Mouse (Mus musculus) bone marrow, adult 2 months (tissue): ENCODE measurements around the gene Tmod4.

Source experiments
- CTCF ChIP-seq: fragments of 200-500 bp; IDR thresholded peaks from 2 replicates; pipeline ENCODE4 v1.5.1; 2011; ENCODE audit warnings: low read length, control low read depth; ENCODE audit not compliant: control insufficient read depth, insufficient read depth
- POLR2A ChIP-seq: fragments of 200-500 bp; IDR thresholded peaks from 2 replicates; pipeline ENCODE4 v1.6.1; 2011; ENCODE audit warnings: low read depth, mild to moderate bottlenecking, control low read depth, low read length, borderline replicate concordance; ENCODE audit not compliant: control insufficient read depth

GRCm38 (mm10) chr3:95140289-95140595 lies 16.0 kb downstream of the Tmod4 start:
- TF ChIP-seq CTCF (no peak), POLR2A (0 out of 2 replicates have a peak, but pooled peaks have one; percentile 12)
